Mouse (Mus musculus) layer of hippocampus, postnatal 10 days (tissue): ENCODE measurements around the gene Plpp1. TPM values are rescaled to one million over a fixed set of nuclear protein-coding genes. Genes with fewer than 3 reads are reported as not detected.

ENCODE experiments used
- DNase-seq, 2 experiments: peaks; one replicate each; pipeline ENCODE4 v3.0.0; 2021; ENCODE audit warnings: low spot score in 2 of 2
- long read RNA-seq: library from polyadenylated mRNA; stranded (forward); transcript quantifications from one replicate; pipeline ENCODE4 v2.0.0, GENCODE M21; 2023
- total RNA-seq, 2 experiments: library from RNA; stranded (reverse); gene quantifications; 2 replicates each; pipeline ENCODE4 v1.2.3; 2021

Plpp1 gene
- 10 to 100 TPM; 35.2 to 35.5 TPM for total RNA-seq
- long read RNA-seq, transcript Plpp1-202 (6 exons, 1,272 nt) = major isoform, 28 of 79 reads
- long read RNA-seq, transcript Plpp1-201 (6 exons, 1,598 nt) = major isoform, 28 of 79 reads
- long read RNA-seq, partial matches to known transcripts = 1 of 79 reads
- long read RNA-seq, other reads (novel, unspliced or antisense) = 22 of 79 reads

GRCm38 (mm10) chr13:112800597-112801380 lies at the start of gene Plpp1:
Gene Plpp1 (plus strand): TSS chr13:112800792.
- peak; percentile 91 to 96 for DNase-seq

GRCm38 (mm10) chr13:112751454-112752308 lies 48.9 kb upstream of the Plpp1 start:
- DNase-seq = peak; percentile 47 to 51

- DNase-seq = no peak
These were observed 48.1 kb upstream of the Plpp1 start for GRCm38 (mm10) chr13:112752309-112752975.

- DNase-seq = no peak
These were observed 47.1 kb upstream of the Plpp1 start for GRCm38 (mm10) chr13:112753522-112753921.

GRCm38 (mm10) chr13:112754871-112755270 lies 45.7 kb upstream of the Plpp1 start:
- DNase-seq = no peak

GRCm38 (mm10) chr13:112755507-112756010 lies 45.0 kb upstream of the Plpp1 start:
- DNase-seq = no peak

GRCm38 (mm10) chr13:112757395-112757794 lies 43.2 kb upstream of the Plpp1 start:
- DNase-seq = no peak

GRCm38 (mm10) chr13:112758546-112759090 lies 42.0 kb upstream of the Plpp1 start:
- no peak for DNase-seq

- no peak for DNase-seq
These were observed 41.2 kb upstream of the Plpp1 start for GRCm38 (mm10) chr13:112759364-112759763.

- DNase-seq = no peak
These were observed 40.6 kb upstream of the Plpp1 start for GRCm38 (mm10) chr13:112759777-112760537.

- DNase-seq = no peak
These were observed 40.1 kb upstream of the Plpp1 start for GRCm38 (mm10) chr13:112760538-112760881.

GRCm38 (mm10) chr13:112761787-112762186 lies 38.8 kb upstream of the Plpp1 start:
- DNase-seq = no peak

GRCm38 (mm10) chr13:112762548-112762947 lies 38.0 kb upstream of the Plpp1 start:
- DNase-seq = no peak

- no peak for DNase-seq
These were observed 37.0 kb upstream of the Plpp1 start for GRCm38 (mm10) chr13:112763531-112764091.

- DNase-seq = no peak
These were observed 36.0 kb upstream of the Plpp1 start for GRCm38 (mm10) chr13:112764556-112764955.

- no peak for DNase-seq
These were observed 34.9 kb upstream of the Plpp1 start for GRCm38 (mm10) chr13:112765654-112766053.

GRCm38 (mm10) chr13:112770528-112771328 lies 29.9 kb upstream of the Plpp1 start:
- no peak for DNase-seq

- no peak for DNase-seq
These were observed 29.0 kb upstream of the Plpp1 start for GRCm38 (mm10) chr13:112771447-112772208.
